In genomic region chr12:85385329-85385994, GRCm38 (mm10) we compare ENCODE assay signal across 16 mouse cellular contexts. TPM values are rescaled to one million over a fixed set of nuclear protein-coding genes. Genes with fewer than 3 reads are reported as not detected.
A peak's percentile ranks its signal among the peaks of the same experiment; 100 is the strongest.
DNase-seq lines count a peak whose midpoint lies in the region; ATAC-seq and TF ChIP-seq lines count a peak whose summit lies in the region.
"Had no signal": no experiment of that assay in that cellular context is flagged by ENCODE, and none has a peak within 500 bp of the region (broad histone marks: within the 10 kb centered on the region; RNA-seq: fewer than 3 reads in every experiment).

No protein-coding gene starts in this region.

- H3K36me3 ChIP-seq in stomach, embryonic 16.5 days (ENCODE audit: control insufficient read depth, insufficient read depth, low read length) = no peaks in the 10 kb centered on the region
- H3K36me3 ChIP-seq: midbrain, embryonic 12.5 days; neural tube, embryonic 15.5 days had no signal

- H3K9ac ChIP-seq in stomach, embryonic 16.5 days (ENCODE audit: low read length) = no peak overlapping the region; the same call in 1 of the 2 replicates
- H3K9ac ChIP-seq: midbrain, embryonic 12.5 days; neural tube, embryonic 15.5 days had no signal

- H3K4me3 ChIP-seq in cortical plate, adult 2 months (ENCODE audit: insufficient read depth, low read length) = no peak overlapping the region
- H3K4me3 ChIP-seq in stomach, embryonic 16.5 days (replicated peaks; ENCODE audit: low read length) = no peak overlapping the region
- H3K4me3 ChIP-seq: erythroblast, embryonic 14.5 days; midbrain, embryonic 12.5 days; neural tube, embryonic 15.5 days had no signal

- peak overlapping the region; percentile 75; the same call in 1 of the 2 replicates for H3K27ac ChIP-seq in cortical plate, adult 2 months (ENCODE audit: insufficient read depth, low read length)
- H3K27ac ChIP-seq in stomach, embryonic 16.5 days (ENCODE audit: low read length) = peak overlapping the region; percentile 58
- H3K27ac ChIP-seq: midbrain, embryonic 12.5 days; neural tube, embryonic 15.5 days had no signal

- H3K4me2 ChIP-seq in stomach, embryonic 16.5 days (ENCODE audit: low read depth, low read length) = no peak overlapping the region
- H3K4me2 ChIP-seq: midbrain, embryonic 12.5 days; neural tube, embryonic 15.5 days had no signal

- no peak for TF ChIP-seq CTCF in cortical plate, adult 2 months (IDR thresholded peaks at IDR 0.05; ENCODE audit: extremely low read depth, insufficient read depth, low read length)

- no peaks in the 10 kb centered on the region for H3K4me1 ChIP-seq in cortical plate, adult 2 months (ENCODE audit: control insufficient read depth, insufficient read depth, low read length)
- H3K4me1 ChIP-seq in stomach, embryonic 16.5 days (ENCODE audit: control insufficient read depth, insufficient read depth, low read length) = peaks cover 9% of the 10 kb centered on the region
- H3K4me1 ChIP-seq: midbrain, embryonic 12.5 days; neural tube, embryonic 15.5 days had no signal

- DNase-seq in lung, postnatal 36 days = peak; percentile 61
- no peak for DNase-seq in lung, postnatal 14 days
- peak; percentile 18 for DNase-seq in heart, postnatal 4 days
- DNase-seq in urinary bladder, postnatal 10 days (ENCODE audit: low spot score) = no peak
- DNase-seq in thymus, postnatal 0 days (ENCODE audit: low spot score) = no peak
- DNase-seq: adrenal gland, postnatal 10 days; cerebellum, adult 2 months; gastrocnemius, postnatal 25 days; kidney, postnatal 4 days; left cerebral cortex, postnatal 4 days; thymus, postnatal 14 days had no signal

- TF ChIP-seq POLR2A in cortical plate, adult 2 months (IDR thresholded peaks at IDR 0.05; ENCODE audit: extremely low read depth, insufficient read depth, low read length) = no peak

- no peak for ATAC-seq in stomach, embryonic 16.5 days (ENCODE audit: insufficient read depth, low FRiP score)

- 58% methylated on average over 10 of the region's 10 CpGs for WGBS in stomach, embryonic 16.5 days

- H3K9me3 ChIP-seq in stomach, embryonic 16.5 days (replicated peaks; ENCODE audit: control insufficient read depth, low read length) = no peaks in the 10 kb centered on the region
- H3K9me3 ChIP-seq: midbrain, embryonic 12.5 days; neural tube, embryonic 15.5 days had no signal

- H3K27me3 ChIP-seq in stomach, embryonic 16.5 days (ENCODE audit: control insufficient read depth, insufficient read depth, low read length) = no peaks in the 10 kb centered on the region
- H3K27me3 ChIP-seq: midbrain, embryonic 12.5 days; neural tube, embryonic 15.5 days had no signal

RNA-seq across cellular contexts. Expression of gene Tmed10, which starts 10.8 kb away (rescaled TPM):
- polyA plus RNA-seq in cortical plate, adult 2 months (2012; rRNA removed) = 138 and 144 TPM in 2 replicates
- total RNA-seq in heart, postnatal 4 days (2021) = 100 to 1,000 TPM; 195 to 196 TPM
- 383 and 401 TPM in 2 replicates for polyA plus RNA-seq in stomach, embryonic 16.5 days (2015; fragmentation: Nextera tagmentation; extraction: Ambion mirVana)
- polyA plus RNA-seq in thymus, postnatal 0 days (2015; fragmentation: Nextera tagmentation; extraction: Ambion mirVana) = 231 and 242 TPM in 2 replicates

RNA-seq across cellular contexts. Expression of gene Nek9, which starts 46.3 kb away (rescaled TPM):
- polyA plus RNA-seq in cortical plate, adult 2 months (2012; rRNA removed) = 31.7 and 33.3 TPM in 2 replicates
- 10 to 100 TPM; 68.4 to 73.6 TPM for total RNA-seq in heart, postnatal 4 days (2021)
- polyA plus RNA-seq in stomach, embryonic 16.5 days (2015; fragmentation: Nextera tagmentation; extraction: Ambion mirVana) = 16.8 and 17.1 TPM in 2 replicates
- 12.7 and 13.1 TPM in 2 replicates for polyA plus RNA-seq in thymus, postnatal 0 days (2015; fragmentation: Nextera tagmentation; extraction: Ambion mirVana)

Comparison
In these comparisons a context has a peak if more than half of its experiments do, and no peak if none do; other contexts are left out.
1. DNase-seq: peak in lung, postnatal 36 days (single experiment) and heart, postnatal 4 days (single experiment); none in lung, postnatal 14 days (single experiment), urinary bladder, postnatal 10 days (single experiment) and thymus, postnatal 0 days (single experiment).